Mouse (Mus musculus) midbrain, embryonic 11.5 days (tissue): ENCODE measurements around the gene Ssr2. TPM values are rescaled to one million over a fixed set of nuclear protein-coding genes. Genes with fewer than 3 reads are reported as not detected.

Experiments
- ATAC-seq: fragments of 200-750 bp; cut with Nextera tagmentation; 2 replicates; pipeline ENCODE4 v1.8.0; 2017; ENCODE audit warnings: moderate TSS enrichment, moderate library complexity; ENCODE audit not compliant: low FRiP score
- DNase-seq: peaks from one replicate; pipeline ENCODE4 v3.0.0; 2015; ENCODE audit warnings: low spot score; ENCODE audit errors: missing footprints
- H3K27ac ChIP-seq: fragments of 300-500 bp; sonication (generic); 2 replicates; pipeline ENCODE4 v1.5.1; 2014; ENCODE audit warnings: low read depth, low read length
- H3K27me3 ChIP-seq: fragments of 300-500 bp; sonication (generic); 2 replicates; pipeline ENCODE4 v1.6.1; 2014; ENCODE audit warnings: mild to moderate bottlenecking, low read length, moderate library complexity, mixed read lengths; ENCODE audit not compliant: control insufficient read depth, insufficient read depth
- H3K36me3 ChIP-seq: fragments of 300-500 bp; sonication (generic); 2 replicates; pipeline ENCODE4 v1.6.1; 2014; ENCODE audit warnings: mild to moderate bottlenecking, low read length, moderate library complexity, mixed read lengths; ENCODE audit not compliant: control insufficient read depth, insufficient read depth
- H3K4me1 ChIP-seq: fragments of 300-500 bp; sonication (generic); 2 replicates; pipeline ENCODE4 v1.6.1; 2014; ENCODE audit warnings: low read length; ENCODE audit not compliant: control insufficient read depth, insufficient read depth
- H3K4me2 ChIP-seq: fragments of 300-500 bp; sonication (generic); 2 replicates; pipeline ENCODE4 v1.6.1; 2014; ENCODE audit warnings: mild to moderate bottlenecking, moderate library complexity
- H3K4me3 ChIP-seq: fragments of 300-500 bp; sonication (generic); 2 replicates; pipeline ENCODE4 v1.5.1; 2014; ENCODE audit warnings: low read depth, low read length
- H3K9ac ChIP-seq: fragments of 300-500 bp; sonication (generic); 2 replicates; pipeline ENCODE4 v1.6.1; 2014; ENCODE audit warnings: low read length
- H3K9me3 ChIP-seq: fragments of 300-500 bp; sonication (generic); 2 replicates; pipeline ENCODE4 v1.6.1; 2016; ENCODE audit warnings: low read length; ENCODE audit not compliant: control insufficient read depth
- WGBS: fragments of 180-500 bp; shearing (Covaris S2); extraction: QIAGEN DNeasy Blood & Tissue Kit; methylation state at CpG from one replicate; pipeline ENCODE4 v1.1.7; 2014; 5-methylcytosine and 5-hydroxymethylcytosine counted together
- polyA plus RNA-seq: library from polyadenylated mRNA; unstranded; fragments of >200 nt; fragmentation: Nextera tagmentation; extraction: Ambion mirVana; gene quantifications from 2 replicates; pipeline ENCODE4 v1.2.1, GENCODE M21; 2014

Ssr2 gene
- polyA plus RNA-seq, 1 experiment from 2014 or later, result 154 TPM

GRCm38 (mm10) chr3:88546674-88547418 lies 28.8 kb upstream of the Ssr2 start:
- no peak overlapping the region for H3K4me2 ChIP-seq
- WGBS, result 81% methylated on average over 6 of the region's 6 CpGs
- H3K36me3 ChIP-seq, result no peaks in the 10 kb centered on the region
- DNase-seq (peak; percentile 51), ATAC-seq (no peak)
- H3K4me1 ChIP-seq, result peaks cover 3% of the 10 kb centered on the region
- no peaks in the 10 kb centered on the region for H3K27me3 ChIP-seq
- no peaks in the 10 kb centered on the region for H3K9me3 ChIP-seq
- H3K9ac ChIP-seq, result no peak overlapping the region
- no peak overlapping the region for H3K4me3 ChIP-seq
- H3K27ac ChIP-seq, result no peak overlapping the region

GRCm38 (mm10) chr3:88548180-88548917 lies 27.3 kb upstream of the Ssr2 start, which contains the start of gene Rab25:
Rab25 (minus strand) TSS chr3:88548300.
- Histone ChIP-seq H3K9me3 (no peaks in the 10 kb centered on the region), H3K9ac (no peak within 1 kb of the TSS), H3K36me3 (no peaks in the 10 kb centered on the region), H3K4me2 (no peak within 1 kb of the TSS), H3K4me1 (peaks cover 8% of the 10 kb centered on the region), H3K4me3 (no peak within 1 kb of the TSS), H3K27me3 (no peaks in the 10 kb centered on the region), H3K27ac (no peak within 1 kb of the TSS)
- ATAC-seq, result no peak
- DNase-seq, result peak; percentile 61
- 49% methylated on average over 18 of the region's 18 CpGs for WGBS

- Histone ChIP-seq H3K4me1 (peaks cover 13% of the 10 kb centered on the region), H3K4me2 (no peak overlapping the region), H3K27me3 (no peaks in the 10 kb centered on the region), H3K4me3 (no peak overlapping the region), H3K9ac (no peak overlapping the region), H3K9me3 (no peaks in the 10 kb centered on the region), H3K27ac (no peak overlapping the region), H3K36me3 (peaks cover 7% of the 10 kb centered on the region; the same call in 1 of the 2 replicates)
- 83% methylated on average over 4 of the region's 4 CpGs for WGBS
- ATAC-seq (no peak), DNase-seq (peak; percentile 73)
These were observed 24.1 kb upstream of the Ssr2 start for GRCm38 (mm10) chr3:88551586-88551985.

- ATAC-seq (no peak), DNase-seq (peak; percentile 81)
- Histone ChIP-seq H3K36me3 (peaks cover 9% of the 10 kb centered on the region; the same call in 1 of the 2 replicates), H3K27ac (no peak overlapping the region), H3K9ac (peak overlapping the region; percentile 63), H3K9me3 (no peaks in the 10 kb centered on the region), H3K4me2 (peak overlapping the region; percentile 66), H3K4me1 (peaks cover 13% of the 10 kb centered on the region), H3K4me3 (peak overlapping the region; percentile 79), H3K27me3 (no peaks in the 10 kb centered on the region)
- WGBS, result 25% methylated on average over 16 of the region's 16 CpGs
These were observed 23.5 kb upstream of the Ssr2 start for GRCm38 (mm10) chr3:88552082-88552645.

GRCm38 (mm10) chr3:88552676-88553524 lies 22.8 kb upstream of the Ssr2 start, which contains the start of gene Lamtor2:
Lamtor2 (minus strand) TSS chr3:88553074.
- Histone ChIP-seq H3K4me3 (peak within 1 kb of the TSS; percentile 79), H3K27ac (peak within 1 kb of the TSS; percentile 93), H3K9me3 (no peaks in the 10 kb centered on the region), H3K36me3 (peaks cover 12% of the 10 kb centered on the region; the same call in 1 of the 2 replicates), H3K4me1 (peaks cover 13% of the 10 kb centered on the region), H3K9ac (peak within 1 kb of the TSS; percentile 80), H3K4me2 (peak within 1 kb of the TSS; percentile 66), H3K27me3 (no peaks in the 10 kb centered on the region)
- WGBS, result under 1% methylated on average over 48 of the region's 48 CpGs
- ATAC-seq (peak; percentile 90), DNase-seq (peak; percentile 100)

GRCm38 (mm10) chr3:88553525-88553879 lies 22.2 kb upstream of the Ssr2 start, which contains the start of gene Ubqln4:
Ubqln4 (plus strand) TSS chr3:88553758.
- H3K4me3 ChIP-seq, result peak within 1 kb of the TSS; percentile 79

GRCm38 (mm10) chr3:88553880-88554586 lies 21.6 kb upstream of the Ssr2 start:
- ATAC-seq (peak; percentile 71), DNase-seq (no peak)
- Histone ChIP-seq H3K27ac (peak overlapping the region; percentile 93), H3K4me2 (peak overlapping the region; percentile 66), H3K9me3 (no peaks in the 10 kb centered on the region), H3K4me3 (peak overlapping the region; percentile 79), H3K36me3 (peaks cover 17% of the 10 kb centered on the region; the same call in 1 of the 2 replicates), H3K27me3 (no peaks in the 10 kb centered on the region), H3K4me1 (peaks cover 13% of the 10 kb centered on the region), H3K9ac (peak overlapping the region; percentile 80)
- under 1% methylated on average over 40 of the region's 41 CpGs for WGBS

More at GRCm38 (mm10) chr3:88553525-88553879, 22.2 kb upstream of the Ssr2 start, which contains the start of gene Ubqln4:
- Histone ChIP-seq H3K4me2 (peak within 1 kb of the TSS; percentile 66), H3K4me1 (peaks cover 13% of the 10 kb centered on the region), H3K27me3 (no peaks in the 10 kb centered on the region), H3K9me3 (no peaks in the 10 kb centered on the region), H3K9ac (peak within 1 kb of the TSS; percentile 80), H3K36me3 (peaks cover 17% of the 10 kb centered on the region; the same call in 1 of the 2 replicates), H3K27ac (peak within 1 kb of the TSS; percentile 93)
- ATAC-seq (peak; percentile 91), DNase-seq (peak; percentile 100)
- WGBS, result under 1% methylated on average over 28 of the region's 37 CpGs
